Mouse (Mus musculus) brain, adult 2 months (tissue): ENCODE measurements around the gene Pde2a.

Experiments
- DNase-seq: peaks from one replicate; pipeline ENCODE4 v3.0.0; 2011; ENCODE audit warnings: low read depth, low spot score

Pde2a gene

GRCm38 (mm10) chr7:101403831-101404230 is 17.7 kb upstream of the Pde2a start:
- no peak for DNase-seq

GRCm38 (mm10) chr7:101410267-101410936 is 11.1 kb upstream of the Pde2a start, which contains the start of gene Gm45837:
Gene Gm45837, plus strand, starts transcription at chr7:101410886.
- DNase-seq: no peak

GRCm38 (mm10) chr7:101412796-101413195 is 8.7 kb upstream of the Pde2a start:
- peak; percentile 89 for DNase-seq

GRCm38 (mm10) chr7:101414209-101414608 is 7.3 kb upstream of the Pde2a start:
- DNase-seq: peak; percentile 89

GRCm38 (mm10) chr7:101414661-101415511 is 6.6 kb upstream of the Pde2a start:
- peak; percentile 68 for DNase-seq

GRCm38 (mm10) chr7:101415512-101416100 is 5.9 kb upstream of the Pde2a start:
- no peak for DNase-seq

GRCm38 (mm10) chr7:101416391-101416790 is 5.1 kb upstream of the Pde2a start:
- DNase-seq: peak; percentile 57

- peak; percentile 40 for DNase-seq
Measured at GRCm38 (mm10) chr7:101419013-101419770, 2.3 kb upstream of the Pde2a start.

GRCm38 (mm10) chr7:101422069-101422468 is 578 bp downstream of the Pde2a start:
- no peak for DNase-seq

- peak; percentile 35 for DNase-seq
Measured at GRCm38 (mm10) chr7:101422646-101423045, 1.2 kb downstream of the Pde2a start.

- no peak for DNase-seq
Measured at GRCm38 (mm10) chr7:101423970-101424369, 2.5 kb downstream of the Pde2a start.

- DNase-seq: peak; percentile 78
Measured at GRCm38 (mm10) chr7:101426692-101427091, 5.2 kb downstream of the Pde2a start.

GRCm38 (mm10) chr7:101427736-101428135 is 6.2 kb downstream of the Pde2a start:
- peak; percentile 71 for DNase-seq

- no peak for DNase-seq
Measured at GRCm38 (mm10) chr7:101435038-101435437, 13.5 kb downstream of the Pde2a start.

- no peak for DNase-seq
Measured at GRCm38 (mm10) chr7:101437876-101438275, 16.4 kb downstream of the Pde2a start.

GRCm38 (mm10) chr7:101443093-101443492 is 21.6 kb downstream of the Pde2a start:
- no peak for DNase-seq

- DNase-seq: peak; percentile 58
Measured at GRCm38 (mm10) chr7:101444211-101444610, 22.7 kb downstream of the Pde2a start.

GRCm38 (mm10) chr7:101449855-101450254 is 28.4 kb downstream of the Pde2a start:
- peak; percentile 41 for DNase-seq

- DNase-seq: peak; percentile 84
Measured at GRCm38 (mm10) chr7:101450422-101451401, 29.2 kb downstream of the Pde2a start.

GRCm38 (mm10) chr7:101452669-101453068 is 31.2 kb downstream of the Pde2a start:
- peak; percentile 40 for DNase-seq
